Mouse (Mus musculus) layer of hippocampus, adult 8-10 months (tissue): Measurements from ENCODE around the gene Agtrap. TPM values are rescaled to one million over a fixed set of nuclear protein-coding genes. Genes with fewer than 3 reads are reported as not detected.

ENCODE experiments used
- total RNA-seq, 4 experiments: library from RNA; stranded (reverse); gene quantifications; 2 replicates each; pipeline ENCODE4 v1.2.4; 2022

Gene Agtrap
- total RNA-seq, 4 experiments from 2014 or later, result 7.0 to 12.8 (median 9.1) TPM

Other genes starting within 250 kb of the Agtrap start
- 10 to 100 TPM; 15.2 to 23.5 (median 20.0) TPM for gene Zfp933, start 239.7 kb downstream of the Agtrap start, total RNA-seq
- gene Miip, start 219.2 kb downstream of the Agtrap start, total RNA-seq, result 10 to 100 TPM; 21.2 to 25.9 (median 24.1) TPM
- gene Fv1, start 219.1 kb downstream of the Agtrap start, total RNA-seq, result 10 to 100 TPM in 2 of 4 experiments, 1 to 10 TPM in 2; 8.4 to 11.7 (median 9.9) TPM
- gene Mfn2, start 183.3 kb downstream of the Agtrap start, total RNA-seq, result 100 to 1,000 TPM; 190 to 210 (median 200) TPM
- gene Plod1, start 151.3 kb downstream of the Agtrap start, total RNA-seq, result 10 to 100 TPM; 19.4 to 21.5 (median 20.9) TPM
- gene 2510039O18Rik, start 147.1 kb downstream of the Agtrap start, total RNA-seq, result 10 to 100 TPM; 26.0 to 30.2 (median 28.1) TPM
- gene Nppb, start 102.2 kb downstream of the Agtrap start, total RNA-seq, result not detected
- under 1 TPM in 2 of 4 experiments, not detected in 2; 0.39 to 0.66 TPM for gene Nppa, start 87.3 kb downstream of the Agtrap start, total RNA-seq
- gene Clcn6, start 49.2 kb downstream of the Agtrap start, total RNA-seq, result 10 to 100 TPM; 81.7 to 89.6 (median 84.8) TPM
- 10 to 100 TPM; 32.7 to 41.0 (median 38.5) TPM for gene Mthfr, start 49.0 kb downstream of the Agtrap start, total RNA-seq
- gene Mad2l2, start 42.4 kb upstream of the Agtrap start, total RNA-seq, result 10 to 100 TPM; 12.5 to 17.7 (median 15.6) TPM
- under 1 TPM; 0.23 to 0.37 (median 0.26) TPM for gene Draxin, start 42.7 kb upstream of the Agtrap start, total RNA-seq
- 10 to 100 TPM; 29.4 to 34.0 (median 31.1) TPM for gene Fbxo6, start 64.1 kb upstream of the Agtrap start, total RNA-seq
- 100 to 1,000 TPM; 136 to 157 (median 147) TPM for gene Fbxo44, start 72.5 kb upstream of the Agtrap start, total RNA-seq
- gene Fbxo2, start 72.6 kb upstream of the Agtrap start, total RNA-seq, result 100 to 1,000 TPM; 112 to 133 (median 119) TPM
- 10 to 100 TPM; 27.2 to 39.2 (median 31.9) TPM for gene Disp3, start 199.9 kb upstream of the Agtrap start, total RNA-seq